Mouse (Mus musculus) erythroblast, embryonic 14.5 days (primary cell): ENCODE measurements around the gene Hnrnpm. TPM values are rescaled to one million over a fixed set of nuclear protein-coding genes. Genes with fewer than 3 reads are reported as not detected.
"Not testable (repeated sequence)": the region's sequence is repeated elsewhere in the genome, so short reads cannot be mapped to it uniquely, and the experiment has no call there.

Experiments
- H3K27me3 ChIP-seq: 2 replicates; pipeline ENCODE4 v1.6.1; 2012; ENCODE audit warnings: inconsistent platforms; ENCODE audit not compliant: control insufficient read depth
- H3K36me3 ChIP-seq: 2 replicates; pipeline ENCODE4 v1.6.1; 2012; ENCODE audit warnings: mild to moderate bottlenecking, inconsistent platforms; ENCODE audit not compliant: control insufficient read depth
- H3K4me1 ChIP-seq: 2 replicates; pipeline ENCODE4 v1.6.1; 2012; ENCODE audit warnings: inconsistent platforms; ENCODE audit not compliant: control insufficient read depth
- H3K4me3 ChIP-seq: replicated peaks from 2 replicates; pipeline ENCODE3; 2012; ENCODE audit warnings: moderate library complexity, mild to moderate bottlenecking, inconsistent platforms
- H3K9me3 ChIP-seq: 2 replicates; pipeline ENCODE4 v1.6.1; 2012; ENCODE audit warnings: low read length, inconsistent platforms, mixed read lengths; ENCODE audit not compliant: control insufficient read depth
- GATA1 ChIP-seq: IDR thresholded peaks from 2 replicates; pipeline ENCODE4 v1.6.1; 2012; ENCODE audit warnings: low read length, inconsistent platforms, mixed read lengths
- TAL1 ChIP-seq: IDR thresholded peaks from 3 replicates; pipeline ENCODE4 v1.6.1; 2012; ENCODE audit warnings: low read length, inconsistent platforms, mixed read lengths
- polyA plus RNA-seq: library from polyadenylated mRNA; stranded (reverse); fragments of >175 nt; gene quantifications from 2 replicates; pipeline ENCODE4 v1.2.3, GENCODE M21; 2012

The Hnrnpm gene
- polyA plus RNA-seq, 1 experiment: 43.0 TPM

GRCm38 (mm10) chr17:33637516-33638276, 49.0 kb downstream of the Hnrnpm start, which contains the start of gene Pram1:
Pram1 (plus strand) TSS chr17:33638056.
- no peaks in the 10 kb centered on the region for H3K9me3 ChIP-seq
- TF ChIP-seq TAL1: no peak
- no peak for TF ChIP-seq GATA1
- peaks cover 47% of the 10 kb centered on the region for H3K36me3 ChIP-seq
- no peaks in the 10 kb centered on the region for H3K27me3 ChIP-seq
- peaks cover 4% of the 10 kb centered on the region for H3K4me1 ChIP-seq
- H3K4me3 ChIP-seq: no peak within 1 kb of the TSS

- Histone ChIP-seq H3K9me3 (no peaks in the 10 kb centered on the region), H3K4me1 (peaks cover 4% of the 10 kb centered on the region), H3K27me3 (no peaks in the 10 kb centered on the region), H3K4me3 (no peak overlapping the region), H3K36me3 (peaks cover 41% of the 10 kb centered on the region)
- TF ChIP-seq GATA1 (no peak), TAL1 (no peak)
Measured at GRCm38 (mm10) chr17:33637038-33637437, 49.6 kb downstream of the Hnrnpm start.

- TF ChIP-seq TAL1 (no peak), GATA1 (no peak)
- Histone ChIP-seq H3K4me3 (no peak overlapping the region), H3K27me3 (no peaks in the 10 kb centered on the region), H3K4me1 (peaks cover 36% of the 10 kb centered on the region), H3K9me3 (no peaks in the 10 kb centered on the region), H3K36me3 (peaks cover 42% of the 10 kb centered on the region)
Measured at GRCm38 (mm10) chr17:33631796-33632195, 54.9 kb downstream of the Hnrnpm start.

GRCm38 (mm10) chr17:33631236-33631635, 55.4 kb downstream of the Hnrnpm start:
- Histone ChIP-seq H3K36me3 (peaks cover 41% of the 10 kb centered on the region), H3K4me1 (peaks cover 36% of the 10 kb centered on the region), H3K27me3 (no peaks in the 10 kb centered on the region), H3K4me3 (no peak overlapping the region), H3K9me3 (no peaks in the 10 kb centered on the region)
- no peak for TF ChIP-seq GATA1
- TF ChIP-seq TAL1: no peak

- peaks cover 36% of the 10 kb centered on the region for H3K4me1 ChIP-seq
- H3K4me3 ChIP-seq: peak overlapping the region; percentile 94
- peaks cover 39% of the 10 kb centered on the region for H3K36me3 ChIP-seq
- H3K9me3 ChIP-seq: no peaks in the 10 kb centered on the region
- no peaks in the 10 kb centered on the region for H3K27me3 ChIP-seq
- TF ChIP-seq GATA1 (no peak), TAL1 (no peak)
Measured at GRCm38 (mm10) chr17:33630171-33630895, 56.3 kb downstream of the Hnrnpm start.

- peak; percentile 92 for TF ChIP-seq GATA1
- no peak for TF ChIP-seq TAL1
- Histone ChIP-seq H3K4me3 (peak overlapping the region; percentile 94), H3K4me1 (peaks cover 36% of the 10 kb centered on the region), H3K36me3 (peaks cover 35% of the 10 kb centered on the region), H3K27me3 (no peaks in the 10 kb centered on the region), H3K9me3 (no peaks in the 10 kb centered on the region)
Measured at GRCm38 (mm10) chr17:33629487-33630125, 57.1 kb downstream of the Hnrnpm start.

GRCm38 (mm10) chr17:33628621-33629486, 57.8 kb downstream of the Hnrnpm start, which contains the start of gene Zfp414:
Zfp414 (plus strand) TSS chr17:33629090.
- peaks cover 36% of the 10 kb centered on the region for H3K4me1 ChIP-seq
- no peaks in the 10 kb centered on the region for H3K9me3 ChIP-seq
- no peaks in the 10 kb centered on the region for H3K27me3 ChIP-seq
- H3K4me3 ChIP-seq: peak within 1 kb of the TSS; percentile 94
- H3K36me3 ChIP-seq: peaks cover 29% of the 10 kb centered on the region
- TF ChIP-seq TAL1 (no peak), GATA1 (no peak)

- Histone ChIP-seq H3K4me1 (peaks cover 36% of the 10 kb centered on the region), H3K36me3 (peaks cover 23% of the 10 kb centered on the region), H3K4me3 (no peak overlapping the region), H3K27me3 (no peaks in the 10 kb centered on the region), H3K9me3 (no peaks in the 10 kb centered on the region)
- no peak for TF ChIP-seq GATA1
- no peak for TF ChIP-seq TAL1
Measured at GRCm38 (mm10) chr17:33627281-33627680, 59.4 kb downstream of the Hnrnpm start.

GRCm38 (mm10) chr17:33613726-33614125, 72.9 kb downstream of the Hnrnpm start:
- not testable (repeated sequence) for H3K9me3 ChIP-seq, H3K4me3 ChIP-seq

More at GRCm38 (mm10) chr17:33613726-33614125, 72.9 kb downstream of the Hnrnpm start:
- H3K27me3 ChIP-seq, H3K36me3 ChIP-seq, H3K4me1 ChIP-seq: not testable (repeated sequence)
